Mouse (Mus musculus): ENCODE results near the gene Tsc22d3. TPM values are rescaled to one million over a fixed set of nuclear protein-coding genes. Genes with fewer than 3 reads are reported as not detected.

Tsc22d3 gene
- total RNA-seq (2021) = 100 to 1,000 TPM in 1 of 2 experiments, 10 to 100 TPM in 1; 97.2 to 105 TPM
- long read RNA-seq, experiment 1, transcript Tsc22d3-201 (3 exons, 1,974 nt) = minor isoform, 33 of 176 reads
- long read RNA-seq, experiment 1, transcript Tsc22d3-202 (3 exons, 1,790 nt) = major isoform, 51 of 176 reads
- long read RNA-seq, experiment 1, transcript Tsc22d3-203 (4 exons, 1,552 nt) = minor isoform, 8 of 176 reads
- long read RNA-seq, experiment 1, partial matches to known transcripts = 3 of 176 reads
- long read RNA-seq, experiment 1, other reads (novel, unspliced or antisense) = 81 of 176 reads
- long read RNA-seq, experiment 2, transcript Tsc22d3-203 (4 exons, 1,552 nt) = minor isoform, 12 of 231 reads
- long read RNA-seq, experiment 2, transcript Tsc22d3-201 (3 exons, 1,974 nt) = minor isoform, 49 of 231 reads
- long read RNA-seq, experiment 2, transcript Tsc22d3-202 (3 exons, 1,790 nt) = major isoform, 70 of 231 reads
- long read RNA-seq, experiment 2, partial matches to known transcripts = 17 of 231 reads
- long read RNA-seq, experiment 2, other reads (novel, unspliced or antisense) = 82 of 231 reads

DNA sequence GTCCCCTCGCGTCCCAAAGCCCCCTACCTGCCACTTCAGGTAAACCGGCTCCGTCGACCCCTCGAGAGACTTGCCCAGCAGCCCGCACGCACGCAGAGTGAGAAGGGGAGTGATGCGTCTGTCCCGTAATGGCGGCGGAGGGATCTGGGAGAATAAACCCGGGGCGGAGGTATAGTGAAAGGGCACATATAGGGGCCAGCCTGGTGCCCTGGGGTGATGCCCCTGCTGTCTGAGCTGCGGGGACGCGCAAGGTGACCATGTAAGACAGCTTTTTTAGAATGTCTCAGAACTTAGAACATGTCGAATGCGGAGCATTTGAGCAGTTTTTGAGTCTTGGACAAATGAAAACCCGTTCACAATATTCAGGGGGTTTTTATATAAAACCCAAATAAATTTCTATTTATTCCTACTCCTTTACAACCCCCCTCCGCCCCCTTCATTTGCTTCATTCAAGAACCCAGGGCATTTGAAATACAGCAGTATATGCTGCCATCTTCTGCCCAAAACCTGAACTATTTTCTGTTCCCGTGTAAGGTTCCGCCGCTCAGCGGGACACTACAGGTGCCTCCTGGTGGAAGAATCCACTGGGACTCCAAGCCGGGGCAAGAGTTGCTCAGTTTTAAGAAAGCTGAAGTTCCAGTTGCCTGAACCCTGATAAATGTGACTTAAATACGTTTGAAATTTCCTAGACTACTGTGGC lies at the start of gene Tsc22d3:
Gene Tsc22d3, minus strand, starts transcription at position 250 of the 700 bp plus-strand sequence.
- DNase-seq (ENCODE audit: low spot score in 2 of 2) = peak in 1 of 2 experiments; percentile 15

DNA sequence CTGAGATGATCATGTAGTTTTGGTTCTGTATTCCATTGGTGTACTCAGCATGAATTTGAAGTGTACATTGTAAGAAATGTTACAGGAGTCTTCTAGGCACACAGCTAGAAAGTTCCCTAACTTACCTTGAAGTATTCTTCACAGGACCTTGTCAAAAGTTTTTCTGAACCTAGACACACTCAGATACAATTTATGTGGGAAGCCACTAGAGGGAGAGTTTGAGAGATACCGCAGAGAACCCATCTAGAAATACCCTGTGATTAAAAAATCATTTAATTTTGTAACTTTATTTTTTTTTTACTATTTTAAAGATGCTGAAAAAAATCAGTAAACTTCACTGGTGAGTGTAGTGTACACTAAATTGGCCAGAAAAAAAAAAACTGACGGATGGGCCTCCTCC lies 39.1 kb upstream of the Tsc22d3 start:
- DNase-seq (ENCODE audit: low spot score in 2 of 2) = no peak

DNA sequence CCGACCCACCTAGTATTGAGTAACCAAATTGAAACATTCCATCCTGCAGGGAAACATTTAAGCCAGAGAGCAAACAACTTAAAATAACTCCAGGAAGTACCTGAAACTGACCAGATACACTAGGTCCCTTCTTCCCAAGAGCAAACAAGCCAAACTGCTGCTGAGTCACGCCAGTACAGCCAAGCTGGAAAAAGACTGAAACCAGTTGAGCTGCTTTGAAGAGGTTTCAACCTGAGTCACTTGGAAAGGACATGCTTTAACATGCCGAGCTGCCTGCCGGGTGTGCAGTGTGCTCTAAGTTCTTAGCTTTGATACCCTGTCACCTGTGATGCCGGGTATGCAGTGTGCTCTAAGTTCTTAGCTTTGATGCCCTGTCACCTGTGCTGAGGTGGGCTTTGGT lies 37.6 kb upstream of the Tsc22d3 start:
- no peak for DNase-seq (ENCODE audit: low spot score in 2 of 2)

DNA sequence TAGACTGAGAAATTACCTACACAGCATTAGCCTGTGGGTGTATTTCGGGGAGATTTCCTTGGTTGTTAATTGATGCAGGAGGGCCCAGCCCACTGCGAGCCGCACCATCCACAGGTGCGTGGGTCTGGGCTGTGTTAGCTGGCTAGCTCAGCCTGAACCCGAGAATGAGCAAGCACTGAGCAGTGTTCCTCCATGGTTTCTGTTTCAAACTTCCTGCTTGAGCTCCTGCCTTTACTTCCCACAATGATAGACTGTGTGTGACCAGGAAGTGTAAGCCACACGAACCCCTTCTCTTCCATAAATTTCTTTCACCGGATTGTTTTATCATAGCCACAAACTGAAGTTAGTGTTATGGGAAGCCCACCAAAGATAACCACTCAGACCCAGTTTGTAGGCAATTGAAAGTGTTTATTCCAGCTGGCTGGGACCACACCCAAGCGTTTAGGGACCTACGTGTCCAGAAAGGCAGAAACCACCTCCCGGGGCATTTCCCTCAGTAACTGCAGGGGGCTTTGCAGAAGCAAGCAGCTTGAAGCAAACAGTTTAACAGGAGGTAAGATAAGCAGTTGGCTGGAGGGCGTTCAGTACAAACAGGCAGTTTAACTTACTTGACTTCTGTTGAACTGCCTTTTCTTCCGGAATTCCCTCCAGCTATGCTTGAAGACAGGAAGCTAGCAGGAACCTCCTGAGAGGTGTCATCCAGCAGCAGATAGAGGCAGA lies 24.6 kb upstream of the Tsc22d3 start:
- DNase-seq (ENCODE audit: low spot score in 2 of 2) = no peak

DNA sequence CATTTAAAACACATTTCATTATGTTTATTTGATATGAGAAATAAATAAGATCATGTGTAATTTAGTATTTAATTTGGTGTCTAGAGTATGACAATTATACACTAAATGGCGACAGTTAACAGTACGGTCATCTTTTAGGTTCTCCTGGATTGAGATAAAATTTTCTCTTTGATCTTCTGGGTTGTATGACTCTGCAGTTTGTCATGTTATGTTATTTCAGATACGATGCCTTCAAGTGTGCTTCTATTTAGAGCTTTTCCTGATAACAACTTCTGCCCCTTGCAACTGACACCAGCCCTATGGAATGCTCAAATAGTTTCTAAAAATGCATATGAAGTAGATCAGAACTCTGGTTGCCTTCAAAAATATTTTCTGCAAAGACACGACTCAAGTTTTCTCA lies 9.5 kb upstream of the Tsc22d3 start:
- DNase-seq (ENCODE audit: low spot score in 2 of 2) = no peak

DNA sequence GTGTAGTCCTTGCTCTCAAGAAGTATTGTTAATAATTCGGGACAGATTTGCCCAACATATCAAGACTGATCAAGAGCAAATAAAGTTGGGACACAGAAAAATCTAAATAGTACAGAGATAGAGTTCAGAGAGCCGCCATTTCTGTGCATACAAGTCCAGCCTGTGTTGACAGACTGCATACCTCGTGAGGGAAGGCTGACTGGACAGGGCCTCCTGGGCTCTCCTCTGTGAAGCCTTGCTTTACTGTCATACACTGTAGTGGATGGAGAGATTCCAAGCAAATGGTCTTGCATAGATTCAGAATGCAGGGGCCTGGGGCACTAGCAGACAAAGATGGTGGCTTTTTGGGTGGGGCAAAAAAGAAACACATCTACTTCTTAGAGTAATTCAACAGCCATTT lies 1.4 kb upstream of the Tsc22d3 start:
- no peak for DNase-seq (ENCODE audit: low spot score in 2 of 2)

DNA sequence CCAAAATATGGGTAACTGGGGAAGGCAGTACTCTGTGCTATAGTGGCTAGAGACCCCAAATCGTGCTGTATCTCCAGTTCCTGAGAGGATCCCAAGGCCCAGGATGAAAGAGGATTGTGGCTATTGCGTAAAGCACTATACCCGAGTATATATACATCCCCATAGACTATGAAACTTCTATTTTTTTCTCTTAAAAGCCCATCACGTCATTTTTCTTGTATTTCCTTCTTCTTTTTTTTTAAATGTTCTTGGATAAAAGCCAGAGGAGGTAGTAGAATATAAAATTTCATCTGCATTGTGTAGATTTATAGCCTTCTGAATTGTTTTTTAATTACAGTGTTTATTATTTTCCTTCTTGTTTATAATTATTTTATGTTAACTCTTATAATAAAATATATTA lies 852 bp upstream of the Tsc22d3 start:
- DNase-seq (ENCODE audit: low spot score in 2 of 2) = no peak

DNA sequence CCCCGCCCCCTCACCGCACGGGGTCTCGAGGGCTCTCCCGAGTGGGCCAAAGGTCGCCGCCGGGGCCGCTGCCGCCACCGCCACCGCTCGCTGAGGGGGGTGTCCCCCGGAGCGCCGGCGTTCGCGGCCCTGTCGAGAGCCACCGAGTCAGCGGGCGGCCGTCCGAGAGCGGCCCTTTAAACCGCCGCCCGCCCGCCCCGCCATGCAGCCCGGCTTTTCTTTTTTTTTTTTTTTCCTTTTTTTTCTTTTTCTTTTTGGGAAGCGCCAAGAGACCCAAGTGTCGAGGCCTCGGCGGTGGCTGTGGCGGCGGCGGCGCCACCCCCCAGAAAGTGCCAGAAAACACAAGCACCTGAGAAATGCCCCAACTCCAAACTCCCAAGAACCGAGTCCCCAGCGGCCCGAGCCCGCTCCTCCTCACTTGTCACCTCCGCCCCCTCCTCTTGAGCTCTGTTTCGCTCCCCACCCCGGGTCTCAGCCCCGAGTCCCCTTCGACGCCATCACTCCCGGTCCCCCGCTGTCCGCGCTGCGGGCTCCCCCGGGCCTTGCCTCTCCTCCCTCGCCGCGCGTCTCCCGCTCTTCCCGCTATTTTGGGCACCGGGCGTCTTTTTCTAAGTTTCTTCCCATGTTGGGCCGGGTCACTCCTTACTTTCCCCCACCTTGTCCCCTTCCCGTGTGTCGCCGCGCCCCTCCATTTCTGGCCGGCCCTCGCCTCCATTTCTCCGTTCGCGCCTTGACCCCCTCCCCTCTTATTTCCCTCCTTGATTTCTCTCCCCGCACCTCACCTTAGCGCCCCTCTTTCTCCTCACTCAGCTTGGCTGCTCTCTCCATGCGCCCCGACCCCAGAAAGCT lies 674 bp downstream of the Tsc22d3 start:
- peak in 1 of 2 experiments; percentile 9 for DNase-seq (ENCODE audit: low spot score in 2 of 2)

DNA sequence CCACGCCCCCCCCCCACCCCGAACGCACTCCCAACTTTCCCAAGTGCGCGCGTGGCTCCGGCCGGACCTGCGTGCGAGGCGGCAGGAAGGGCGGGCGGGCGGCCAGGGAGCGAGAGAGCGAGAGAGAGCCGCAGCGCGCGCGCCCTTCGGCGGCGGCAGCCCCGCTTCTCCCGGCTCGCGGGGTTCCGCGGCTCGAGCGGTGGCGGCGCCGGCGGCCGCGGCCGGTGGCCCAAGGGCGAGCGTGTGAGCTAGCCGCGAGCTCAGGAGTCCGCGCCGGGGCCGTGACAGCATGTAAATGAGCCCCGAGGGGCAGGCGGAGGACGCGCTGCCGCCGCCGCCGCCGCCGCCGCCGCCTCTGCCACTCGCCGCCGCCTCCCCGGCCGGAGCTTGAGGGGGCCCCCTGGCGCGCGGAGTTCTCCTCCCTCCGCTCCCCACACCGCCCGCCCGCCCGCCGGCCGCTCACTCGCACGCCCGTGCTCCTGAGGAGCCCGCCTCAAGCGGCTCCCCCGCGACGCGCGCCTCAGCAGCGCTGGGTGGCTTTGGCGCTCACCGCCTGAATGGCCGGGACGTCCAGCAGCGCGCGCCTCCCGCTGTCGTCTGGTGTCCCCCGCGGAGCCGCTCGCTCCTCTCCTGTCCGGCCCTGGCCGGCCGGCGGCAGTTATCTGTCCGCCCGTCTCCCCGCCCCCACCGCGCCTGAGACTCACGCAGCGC lies 1.5 kb downstream of the Tsc22d3 start:
- peak; percentile 37 to 55 for DNase-seq (ENCODE audit: low spot score in 2 of 2)

DNA sequence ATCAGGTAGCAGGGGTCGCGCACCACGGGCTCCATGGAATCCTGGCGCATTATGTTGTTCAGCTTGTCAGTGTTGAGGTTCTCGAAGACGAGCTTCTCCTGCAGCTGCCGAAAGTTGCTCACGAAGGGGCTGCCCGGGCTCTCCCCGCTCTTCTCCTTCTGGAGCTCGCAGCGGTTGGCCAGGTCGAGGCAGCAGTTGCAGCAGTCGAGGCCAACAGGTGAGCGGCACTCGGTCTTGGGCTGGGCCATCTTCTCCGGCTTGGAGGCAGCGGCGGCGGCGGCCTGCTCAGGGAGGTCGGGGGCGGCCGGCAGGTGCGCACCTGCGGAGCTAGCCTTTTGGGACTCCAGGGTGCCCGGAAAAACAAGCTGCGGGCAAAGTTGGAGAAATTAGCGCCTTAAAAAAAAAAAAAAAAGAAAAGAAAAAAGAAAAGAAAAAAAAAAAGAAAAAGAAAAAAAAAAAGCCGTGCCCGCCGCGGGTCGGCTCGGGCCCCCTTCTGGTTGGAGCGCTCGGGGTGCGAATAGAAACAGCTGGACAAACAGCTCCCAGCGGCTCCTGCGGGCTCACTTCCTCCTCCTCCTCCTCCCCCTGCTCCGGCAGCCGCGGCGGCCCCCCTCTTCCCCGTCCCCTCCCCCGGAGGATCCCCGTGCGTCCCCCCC lies 2.1 kb downstream of the Tsc22d3 start:
- DNase-seq (ENCODE audit: low spot score in 2 of 2) = no peak

DNA sequence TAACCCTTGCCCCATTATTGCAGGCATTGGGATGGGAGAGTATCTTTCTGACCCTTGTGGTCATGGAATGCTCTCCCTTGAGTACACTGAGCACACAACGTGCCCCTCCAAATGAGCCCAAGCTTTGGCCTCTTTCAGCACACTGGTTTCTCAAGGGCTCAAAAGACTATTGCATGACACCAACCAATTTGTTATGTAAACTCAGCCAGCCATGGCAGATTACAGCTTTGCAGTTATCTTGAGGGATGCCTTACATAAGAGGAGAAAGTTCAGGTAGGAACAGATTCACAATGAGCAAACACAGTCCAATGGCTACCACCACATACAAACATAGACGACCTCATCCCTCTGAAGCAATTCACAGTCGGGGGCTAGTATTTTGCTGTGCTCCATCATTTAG lies 9.3 kb downstream of the Tsc22d3 start:
- DNase-seq (ENCODE audit: low spot score in 2 of 2) = no peak

DNA sequence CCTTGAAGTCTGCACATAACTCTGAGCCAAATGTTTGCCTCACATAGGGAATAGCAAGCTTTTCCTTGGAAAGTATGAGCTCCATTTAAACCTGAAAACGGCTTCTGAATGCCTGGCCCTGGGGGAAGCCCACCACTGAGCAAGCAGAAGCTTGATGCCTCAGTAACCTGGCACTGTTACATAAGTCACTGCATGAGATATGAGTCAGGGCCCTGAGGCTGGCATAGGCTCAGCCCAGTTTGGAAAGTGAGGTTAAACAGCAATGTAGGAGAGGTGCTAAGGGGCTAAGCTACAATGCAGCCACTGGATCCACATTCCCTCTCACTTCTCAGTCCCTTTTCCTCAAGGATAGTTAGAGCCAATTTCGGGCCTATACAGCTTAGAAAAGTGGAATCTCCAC lies 10.3 kb downstream of the Tsc22d3 start:
- no peak for DNase-seq (ENCODE audit: low spot score in 2 of 2)

DNA sequence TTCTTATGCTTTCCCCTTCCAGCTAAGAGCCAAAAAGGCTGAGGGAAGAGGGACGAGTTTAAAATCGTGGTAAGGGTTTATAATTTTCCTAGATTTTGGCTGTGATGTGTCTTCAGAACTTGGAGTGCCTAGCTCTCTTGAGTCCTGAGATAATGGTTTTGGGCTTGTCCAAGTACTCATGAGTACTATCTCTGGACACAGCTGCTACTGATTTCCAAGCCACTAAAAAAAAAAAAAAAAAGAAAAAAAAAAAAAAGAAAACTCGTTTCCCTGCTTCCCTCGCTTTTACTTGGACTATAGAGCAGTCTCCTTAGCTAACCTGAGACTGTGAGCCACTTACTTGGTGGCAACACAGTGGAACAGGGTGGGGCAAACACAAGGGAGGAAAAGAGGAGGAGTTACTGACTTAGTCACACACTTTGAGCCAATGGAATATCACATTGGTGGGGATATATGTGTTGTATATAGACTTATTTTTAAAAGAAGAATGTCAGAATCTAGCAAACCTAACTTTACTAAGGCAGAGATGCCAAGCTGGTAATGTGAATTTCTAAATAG lies 11.2 kb downstream of the Tsc22d3 start:
- DNase-seq (ENCODE audit: low spot score in 2 of 2) = no peak

DNA sequence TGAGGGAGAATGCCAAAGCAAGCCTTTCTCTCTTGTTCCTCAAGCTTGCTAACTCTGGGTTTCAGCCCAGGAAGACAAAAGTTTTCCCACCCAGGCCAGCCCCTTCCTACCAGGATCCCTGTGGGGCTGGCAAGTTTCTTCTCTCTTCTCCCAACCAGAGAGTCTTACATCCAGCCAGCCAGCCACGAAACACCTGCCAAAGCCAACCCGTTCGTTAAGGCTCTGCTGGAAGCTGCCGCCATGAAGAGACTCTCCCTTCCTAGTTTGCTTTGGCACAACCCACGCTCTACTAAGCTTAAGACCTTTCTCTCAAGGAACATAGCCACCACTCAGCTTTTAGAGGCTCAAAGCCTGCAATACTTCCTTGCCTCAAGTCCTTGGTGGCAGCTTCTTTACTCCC lies 11.9 kb downstream of the Tsc22d3 start:
- DNase-seq (ENCODE audit: low spot score in 2 of 2) = no peak

DNA sequence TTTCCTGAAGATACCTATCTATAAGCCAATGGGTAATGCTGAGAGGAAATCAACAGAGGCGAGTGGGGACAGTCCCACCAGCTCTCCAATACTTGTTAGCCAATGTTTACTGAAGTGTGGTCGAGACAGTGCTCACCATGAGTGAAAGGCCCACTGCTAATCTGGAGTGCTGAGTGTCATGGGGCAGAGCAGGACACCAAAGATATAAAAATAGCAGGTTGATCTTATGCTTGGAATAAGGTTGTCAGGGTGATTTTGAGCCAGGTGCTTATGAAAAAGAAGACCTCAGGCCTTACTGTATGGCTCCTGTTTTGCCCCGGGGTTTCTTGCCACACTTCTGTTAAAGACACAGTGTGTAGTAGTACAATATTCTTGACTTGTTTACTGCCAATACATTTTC lies 20.0 kb downstream of the Tsc22d3 start:
- no peak for DNase-seq (ENCODE audit: low spot score in 2 of 2)

DNA sequence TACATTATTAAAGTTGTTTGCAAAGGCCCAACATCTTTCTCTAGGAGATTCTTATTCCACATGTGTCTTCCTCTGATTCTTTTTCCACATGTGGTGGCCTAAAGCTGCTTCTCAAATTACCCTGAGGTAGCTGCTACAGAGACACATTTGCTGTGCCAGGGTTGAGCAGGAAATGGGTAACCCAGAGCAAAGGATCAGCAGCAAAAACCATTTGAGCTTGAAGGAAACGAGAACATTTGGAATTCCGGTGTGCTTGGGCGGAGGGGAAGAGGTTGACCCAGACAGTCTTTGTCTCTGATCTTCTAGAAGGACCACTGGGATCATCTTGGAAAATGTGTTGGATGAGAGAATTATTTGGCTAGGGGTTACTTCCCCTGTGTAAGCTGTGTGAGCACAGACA lies 24.8 kb downstream of the Tsc22d3 start:
- no peak for DNase-seq (ENCODE audit: low spot score in 2 of 2)

DNA sequence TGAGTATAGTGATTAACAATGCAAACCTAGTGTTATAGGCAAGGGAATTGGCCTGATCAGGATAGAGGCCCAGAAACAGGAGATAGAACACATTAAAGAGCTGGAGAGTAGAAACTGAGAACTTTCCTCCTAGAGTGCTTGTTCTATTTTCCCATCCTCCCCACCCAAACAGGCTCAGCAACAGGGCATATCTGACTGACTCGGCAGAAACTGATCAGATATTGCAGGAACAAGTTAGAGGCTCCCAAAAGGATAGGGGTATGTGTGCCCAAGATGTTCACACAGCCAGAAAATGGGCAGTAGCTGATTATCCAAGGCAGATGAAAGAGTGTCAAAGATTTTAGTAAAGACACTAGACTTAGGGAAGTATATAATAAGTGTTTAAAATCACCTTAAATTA lies 25.3 kb downstream of the Tsc22d3 start:
- DNase-seq (ENCODE audit: low spot score in 2 of 2) = no peak

DNA sequence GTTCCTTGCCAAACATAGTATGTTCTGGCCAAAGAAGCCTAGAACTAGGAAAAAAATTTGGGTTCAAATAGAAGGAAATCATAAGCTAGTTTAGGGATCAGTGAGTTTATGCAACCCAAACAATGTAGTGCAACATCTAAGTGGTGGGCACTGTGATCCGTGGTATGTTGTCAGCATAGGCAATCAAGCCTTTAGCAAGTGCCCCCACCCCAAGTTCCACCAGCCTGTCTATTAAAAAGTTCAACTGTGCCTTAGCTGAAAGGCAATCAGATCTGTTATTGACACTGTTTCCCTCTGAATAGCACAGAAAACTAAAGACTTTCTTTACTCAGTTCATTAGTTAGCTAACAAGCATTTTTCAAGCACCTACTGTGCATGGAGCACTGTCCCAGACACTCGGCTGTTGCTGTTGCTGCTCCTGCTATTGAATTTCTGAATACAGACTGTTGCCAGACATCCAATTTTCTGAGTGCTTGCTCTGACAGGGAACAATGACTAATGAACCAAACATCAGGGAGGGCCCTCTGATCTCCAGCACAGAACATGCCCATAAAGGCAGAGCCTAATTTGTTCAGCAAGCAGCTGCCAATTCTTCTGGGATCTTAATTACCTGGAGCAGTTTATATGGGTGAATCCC lies 27.6 kb downstream of the Tsc22d3 start:
- DNase-seq (ENCODE audit: low spot score in 2 of 2) = no peak

DNA sequence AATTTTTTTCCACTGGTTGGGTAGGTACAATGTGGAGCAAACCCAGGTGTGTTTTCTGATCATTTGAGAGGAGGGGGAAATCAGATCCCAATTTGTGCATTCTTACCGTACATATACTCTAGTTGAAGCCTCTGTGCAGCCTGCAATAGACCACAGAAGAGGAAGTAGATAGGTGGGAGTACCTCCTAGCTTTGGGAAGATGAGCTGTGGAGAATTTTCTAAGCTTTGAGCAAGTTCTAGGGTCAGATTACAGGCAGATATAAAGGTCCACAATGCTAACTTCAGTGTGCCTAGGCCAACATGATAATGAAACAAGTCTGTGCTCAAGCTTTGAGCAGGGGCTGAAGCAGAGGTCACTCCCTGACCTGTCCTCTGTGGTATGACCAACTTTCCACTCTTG lies 30.9 kb downstream of the Tsc22d3 start:
- DNase-seq (ENCODE audit: low spot score in 2 of 2) = no peak
